Mouse (Mus musculus) thymus, adult 2 months (tissue): ENCODE data around the gene Nampt. TPM values are rescaled to one million over a fixed set of nuclear protein-coding genes. Genes with fewer than 3 reads are reported as not detected.

ENCODE experiments used
- DNase-seq: peaks from one replicate; pipeline ENCODE4 v3.0.0; 2021
- H3K27ac ChIP-seq: fragments of 200-500 bp; 2 replicates; pipeline ENCODE4 v1.5.1; 2012; ENCODE audit warnings: low read length, control low read depth; ENCODE audit not compliant: control insufficient read depth, insufficient read depth
- H3K27me3 ChIP-seq: fragments of 200-500 bp; 2 replicates; pipeline ENCODE4 v1.6.1; 2012; ENCODE audit warnings: mild to moderate bottlenecking, low read length, moderate library complexity, mixed read lengths; ENCODE audit not compliant: control insufficient read depth, insufficient read depth
- H3K36me3 ChIP-seq: fragments of 200-500 bp; 2 replicates; pipeline ENCODE4 v1.6.1; 2012; ENCODE audit warnings: mild to moderate bottlenecking, low read length, moderate library complexity; ENCODE audit not compliant: control insufficient read depth, insufficient read depth
- H3K4me1 ChIP-seq: fragments of 200-500 bp; replicated peaks from 2 replicates; pipeline ENCODE4 v1.6.1; 2012; ENCODE audit warnings: low read length; ENCODE audit not compliant: control insufficient read depth, insufficient read depth
- H3K4me3 ChIP-seq: fragments of 200-500 bp; 2 replicates; pipeline ENCODE4 v1.5.1; 2012; ENCODE audit warnings: mild to moderate bottlenecking, low read length, control low read depth, moderate library complexity; ENCODE audit not compliant: control insufficient read depth, insufficient read depth
- CTCF ChIP-seq: fragments of 200-500 bp; IDR thresholded peaks from 2 replicates; pipeline ENCODE4 v1.5.1; 2012; ENCODE audit warnings: mild to moderate bottlenecking, control low read depth, low read length, moderate library complexity, borderline replicate concordance; ENCODE audit not compliant: control insufficient read depth, poor library complexity, insufficient read depth; ENCODE audit errors: extremely low read depth
- POLR2A ChIP-seq: fragments of 200-500 bp; IDR thresholded peaks from 2 replicates; pipeline ENCODE4 v1.6.1; 2012; ENCODE audit warnings: mild to moderate bottlenecking, low read length, control low read depth, moderate library complexity; ENCODE audit not compliant: control insufficient read depth, poor library complexity, insufficient read depth; ENCODE audit errors: extremely low read depth
- WGBS: fragments of 180-500 bp; shearing (Covaris S2); methylation state at CpG from one replicate; pipeline ENCODE4 v1.1.7; 2018; 5-methylcytosine and 5-hydroxymethylcytosine counted together
- polyA plus RNA-seq: library from polyadenylated mRNA; depleted of rRNA; stranded (reverse); fragments of >200 nt; gene quantifications from 2 replicates; pipeline ENCODE4 v1.2.3, GENCODE M21; 2012

The Nampt gene
- polyA plus RNA-seq, 1 experiment, result 16.7 TPM

DNA sequence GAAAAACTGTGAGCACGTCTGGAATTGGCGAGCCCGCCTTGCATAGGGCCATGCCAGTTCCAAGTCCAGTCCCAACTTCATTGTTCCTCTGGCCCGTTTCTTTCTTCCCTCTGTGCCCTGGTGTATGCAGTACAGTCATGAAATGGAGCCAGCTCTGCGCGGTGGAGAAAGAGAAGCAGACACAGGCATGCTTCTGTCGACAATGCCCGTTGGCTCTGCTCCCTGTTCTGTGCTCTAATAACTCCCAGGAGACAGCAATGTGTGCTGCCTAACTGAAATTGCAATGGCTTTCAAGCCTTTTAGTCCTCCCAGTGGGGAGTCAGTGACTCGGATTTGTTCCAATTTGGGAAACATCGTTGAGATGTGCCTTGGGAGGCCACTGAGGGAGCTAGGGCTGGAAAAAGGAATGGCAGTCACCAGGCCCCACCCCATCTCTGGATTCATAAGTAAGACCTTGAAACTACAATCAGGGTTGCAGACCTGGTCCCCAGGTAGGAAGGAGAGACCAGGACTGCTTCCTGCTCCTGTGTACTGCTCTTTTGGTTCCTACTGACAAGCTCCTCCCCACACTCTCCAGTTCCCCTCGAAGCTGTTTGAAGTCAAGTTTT, 58.7 kb downstream of the Nampt start:
- WGBS, result 88% methylated on average over 11 of the region's 11 CpGs
- Histone ChIP-seq H3K4me3 (no peak overlapping the region), H3K36me3 (no peaks in the 10 kb centered on the region), H3K4me1 (no peaks in the 10 kb centered on the region), H3K27ac (no peak overlapping the region), H3K27me3 (no peaks in the 10 kb centered on the region)
- DNase-seq, result no peak
- TF ChIP-seq CTCF, result no peak
- no peak for TF ChIP-seq POLR2A

DNA sequence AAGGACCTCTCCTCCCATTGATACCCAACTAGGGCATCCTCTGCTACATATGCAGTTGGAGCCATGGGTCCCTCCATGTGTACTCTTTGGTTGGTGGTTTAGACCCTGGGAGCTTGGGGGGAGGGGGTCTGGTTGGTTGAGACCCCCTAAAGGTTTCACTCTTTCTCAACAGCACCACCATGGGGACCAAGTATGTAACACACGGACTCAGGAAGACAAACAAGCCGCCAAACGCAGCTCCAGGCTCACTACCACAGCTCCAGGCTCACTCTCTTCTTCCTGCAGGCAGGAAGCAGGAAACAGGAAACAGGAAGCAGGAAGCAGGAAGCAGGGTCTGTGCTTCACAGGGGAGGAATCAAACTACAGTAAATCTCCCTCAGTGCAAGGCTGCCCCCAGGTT, 60.0 kb downstream of the Nampt start:
- Histone ChIP-seq H3K27me3 (no peaks in the 10 kb centered on the region), H3K4me3 (no peak overlapping the region), H3K27ac (no peak overlapping the region), H3K36me3 (no peaks in the 10 kb centered on the region), H3K4me1 (no peaks in the 10 kb centered on the region)
- no peak for TF ChIP-seq POLR2A
- DNase-seq, result no peak
- 92% methylated on average over 3 of the region's 3 CpGs for WGBS

- TF ChIP-seq POLR2A (no peak), CTCF (no peak)
- no peak for DNase-seq
- WGBS, result 94% methylated on average over 9 of the region's 9 CpGs
Measured at GRCm38 (mm10) chr12:32884356-32884755, 65.0 kb downstream of the Nampt start.

GRCm38 (mm10) chr12:32885041-32885440, 65.7 kb downstream of the Nampt start:
- DNase-seq, result no peak
- H3K27ac ChIP-seq, result no peak overlapping the region

More at GRCm38 (mm10) chr12:32884356-32884755, 65.0 kb downstream of the Nampt start:
- Histone ChIP-seq H3K27ac (no peak overlapping the region), H3K4me1 (no peaks in the 10 kb centered on the region), H3K36me3 (no peaks in the 10 kb centered on the region), H3K4me3 (no peak overlapping the region), H3K27me3 (no peaks in the 10 kb centered on the region)

DNA sequence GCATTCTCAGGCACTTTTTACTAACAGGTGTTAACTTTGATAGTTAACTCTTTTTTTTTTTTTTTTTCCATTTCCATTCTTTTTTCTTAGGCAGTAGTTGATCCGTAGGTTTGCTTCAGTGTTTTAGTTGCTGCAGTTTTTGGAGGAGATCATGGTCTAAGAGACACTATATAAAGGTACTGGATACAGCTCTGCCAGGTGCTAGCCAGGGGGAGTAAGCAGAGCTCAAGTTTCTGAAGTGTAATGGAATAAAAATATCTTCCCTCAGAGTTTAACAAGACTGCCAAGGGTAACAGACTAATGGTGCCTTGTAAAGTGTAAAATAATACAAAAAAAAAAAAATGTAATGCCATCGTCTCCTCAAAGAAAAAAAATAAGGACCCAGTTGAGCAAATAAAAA, 67.0 kb downstream of the Nampt start:
- no peaks in the 10 kb centered on the region for H3K27me3 ChIP-seq
- WGBS, result 85% methylated on average over 2 of the region's 2 CpGs
- no peak overlapping the region for H3K4me3 ChIP-seq
- H3K27ac ChIP-seq, result no peak overlapping the region
- no peaks in the 10 kb centered on the region for H3K4me1 ChIP-seq
- DNase-seq, result no peak
- TF ChIP-seq CTCF (no peak), POLR2A (no peak)
- no peaks in the 10 kb centered on the region for H3K36me3 ChIP-seq

More at GRCm38 (mm10) chr12:32885041-32885440, 65.7 kb downstream of the Nampt start:
- H3K4me3 ChIP-seq, result no peak overlapping the region
- H3K36me3 ChIP-seq, result no peaks in the 10 kb centered on the region
- TF ChIP-seq CTCF (no peak), POLR2A (no peak)
- 84% methylated on average over 2 of the region's 2 CpGs for WGBS
- H3K27me3 ChIP-seq, result no peaks in the 10 kb centered on the region
- H3K4me1 ChIP-seq, result no peaks in the 10 kb centered on the region

DNA sequence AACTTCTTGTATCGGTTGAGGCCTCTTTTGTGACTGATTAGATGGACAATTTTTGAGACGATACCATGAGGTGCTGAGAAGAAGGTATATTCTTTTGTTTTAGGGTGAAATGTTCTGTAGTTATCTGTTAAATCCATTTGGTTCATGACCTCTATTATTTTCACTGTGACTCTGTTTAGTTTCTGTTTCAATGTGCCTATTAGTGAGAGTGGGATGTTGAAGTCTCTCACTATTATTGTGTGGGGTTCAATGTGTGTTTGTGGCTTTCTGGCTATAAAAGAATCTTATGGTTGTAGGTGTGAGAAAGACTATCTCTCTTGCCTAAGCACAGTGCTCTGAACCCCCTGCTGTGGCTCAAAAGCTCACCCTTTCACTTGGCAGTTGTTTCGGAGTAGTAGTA, 68.9 kb downstream of the Nampt start:
- DNase-seq, result no peak
- Histone ChIP-seq H3K27me3 (no peaks in the 10 kb centered on the region), H3K4me3 (no peak overlapping the region), H3K27ac (no peak overlapping the region), H3K4me1 (peaks cover 2% of the 10 kb centered on the region), H3K36me3 (no peaks in the 10 kb centered on the region)
- WGBS, result 96% methylated on average over 3 of the region's 3 CpGs
- TF ChIP-seq POLR2A (no peak), CTCF (no peak)

DNA sequence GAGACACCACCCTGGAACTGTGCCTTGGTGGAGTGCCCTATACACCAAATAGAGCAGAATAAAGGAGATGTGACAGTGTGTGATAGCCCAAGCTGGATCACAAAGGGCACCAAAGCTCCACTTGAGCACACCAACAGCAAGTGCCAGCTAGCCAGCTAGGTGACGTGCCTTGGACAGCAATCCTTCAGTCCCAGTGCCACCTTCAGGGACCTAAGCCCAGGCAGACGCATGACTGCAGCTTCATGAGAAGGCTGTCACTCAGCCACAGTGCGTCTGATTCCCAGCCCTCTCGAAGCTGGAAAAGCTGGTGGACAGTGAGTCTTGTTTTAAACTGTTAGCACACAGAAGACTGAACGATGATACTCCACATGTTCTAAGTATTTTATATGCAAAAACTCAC, 70.5 kb downstream of the Nampt start:
- Histone ChIP-seq H3K4me3 (no peak overlapping the region), H3K27ac (no peak overlapping the region), H3K36me3 (no peaks in the 10 kb centered on the region), H3K27me3 (no peaks in the 10 kb centered on the region), H3K4me1 (peaks cover 8% of the 10 kb centered on the region)
- WGBS, result 90% methylated on average over 5 of the region's 5 CpGs
- no peak for DNase-seq
- TF ChIP-seq CTCF, result no peak
